ENCODE assay signal across 9 mouse cellular contexts in genomic region chr5:140217900-140218299, GRCm38 (mm10).
DNase-seq lines count a peak whose midpoint lies in the region; ATAC-seq lines count a peak whose summit lies in the region.
"Had no signal": no experiment of that assay in that cellular context is flagged by ENCODE, and none has a peak within 500 bp of the region (broad histone marks: within the 10 kb centered on the region; RNA-seq: fewer than 3 reads in every experiment).

No protein-coding gene starts in this region.

- peak; percentile 48 for DNase-seq in hindbrain, embryonic 11.5 days (ENCODE audit: low spot score)
- peak; percentile 75 for DNase-seq in ES-CJ7 (ENCODE audit: low read depth, low spot score)
- peak; percentile 57 for DNase-seq in cerebellum, adult 11 months
- peak; percentile 62 for DNase-seq in limb, embryonic 10.5 days (ENCODE audit: low spot score)
- DNase-seq in neural tube, embryonic 10.5 days (ENCODE audit: extremely low spot score, low spot score) = no peak
- no peak for DNase-seq in right cerebral cortex, adult 18-20 months
- DNase-seq in layer of hippocampus, adult 9-11 months = no peak

- no peak overlapping the region for H3K4me2 ChIP-seq in hindbrain, embryonic 11.5 days (replicated peaks; ENCODE audit: low read depth, low read length)
- H3K4me2 ChIP-seq in hindbrain, embryonic 12.5 days (replicated peaks) = no peak overlapping the region
- H3K4me2 ChIP-seq: lung, embryonic 15.5 days had no signal

- H3K9ac ChIP-seq in hindbrain, embryonic 11.5 days (ENCODE audit: low read depth, low read length) = no peak overlapping the region
- H3K9ac ChIP-seq in hindbrain, embryonic 12.5 days = no peak overlapping the region
- H3K9ac ChIP-seq: lung, embryonic 15.5 days had no signal

- no peak overlapping the region for H3K4me3 ChIP-seq in hindbrain, embryonic 11.5 days (ENCODE audit: low read depth, low read length)
- no peak overlapping the region for H3K4me3 ChIP-seq in hindbrain, embryonic 12.5 days
- no peak overlapping the region for H3K4me3 ChIP-seq in limb, embryonic 10.5 days
- H3K4me3 ChIP-seq: lung, embryonic 15.5 days had no signal

- no peak for ATAC-seq in hindbrain, embryonic 11.5 days (ENCODE audit: low FRiP score)
- ATAC-seq in hindbrain, embryonic 12.5 days (ENCODE audit: low FRiP score) = no peak

- WGBS in hindbrain, embryonic 11.5 days = 48% methylated on average over 2 of the region's 2 CpGs
- WGBS in hindbrain, embryonic 12.5 days = 44% methylated on average over 2 of the region's 2 CpGs
- 26% methylated on average over 2 of the region's 2 CpGs for WGBS in limb, embryonic 10.5 days

- H3K27ac ChIP-seq in hindbrain, embryonic 11.5 days (ENCODE audit: low read depth, low read length) = no peak overlapping the region
- H3K27ac ChIP-seq in hindbrain, embryonic 12.5 days = no peak overlapping the region
- no peak overlapping the region for H3K27ac ChIP-seq in limb, embryonic 10.5 days
- H3K27ac ChIP-seq: lung, embryonic 15.5 days had no signal

- no peaks in the 10 kb centered on the region for H3K27me3 ChIP-seq in hindbrain, embryonic 11.5 days (ENCODE audit: control insufficient read depth, insufficient read depth, low read length)
- H3K27me3 ChIP-seq in hindbrain, embryonic 12.5 days = no peaks in the 10 kb centered on the region; the same call in 1 of the 2 replicates
- no peaks in the 10 kb centered on the region for H3K27me3 ChIP-seq in limb, embryonic 10.5 days (ENCODE audit: low read depth, poor library complexity, severe bottlenecking)
- H3K27me3 ChIP-seq: lung, embryonic 15.5 days had no signal

- 0 out of 2 replicates have a peak, but pooled peaks cover 2% of the 10 kb centered on the region for H3K4me1 ChIP-seq in hindbrain, embryonic 11.5 days (replicated peaks; ENCODE audit: control insufficient read depth, insufficient read depth, low read length)
- peaks cover 22% of the 10 kb centered on the region for H3K4me1 ChIP-seq in hindbrain, embryonic 12.5 days
- H3K4me1 ChIP-seq in limb, embryonic 10.5 days = 0 out of 2 replicates have a peak, but pooled peaks cover 4% of the 10 kb centered on the region
- H3K4me1 ChIP-seq: lung, embryonic 15.5 days had no signal

- no peaks in the 10 kb centered on the region for H3K9me3 ChIP-seq in hindbrain, embryonic 11.5 days (ENCODE audit: control insufficient read depth, low read length)
- H3K9me3 ChIP-seq in hindbrain, embryonic 12.5 days (replicated peaks) = no peaks in the 10 kb centered on the region
- H3K9me3 ChIP-seq in limb, embryonic 10.5 days (replicated peaks) = no peaks in the 10 kb centered on the region
- H3K9me3 ChIP-seq: lung, embryonic 15.5 days had no signal

- H3K36me3 ChIP-seq in hindbrain, embryonic 11.5 days (ENCODE audit: control insufficient read depth, insufficient read depth, low read length) = no peaks in the 10 kb centered on the region
- H3K36me3 ChIP-seq in hindbrain, embryonic 12.5 days = no peaks in the 10 kb centered on the region
- H3K36me3 ChIP-seq in limb, embryonic 10.5 days = peaks cover 8% of the 10 kb centered on the region; the same call in 1 of the 2 replicates
- H3K36me3 ChIP-seq: lung, embryonic 15.5 days had no signal

Comparison
In these comparisons a context has a peak if more than half of its experiments do, and no peak if none do; other contexts are left out.
1. DNase-seq: peak in hindbrain, embryonic 11.5 days (single experiment), ES-CJ7 (single experiment), cerebellum, adult 11 months (single experiment) and limb, embryonic 10.5 days (single experiment); none in neural tube, embryonic 10.5 days (single experiment), right cerebral cortex, adult 18-20 months (single experiment) and layer of hippocampus, adult 9-11 months (single experiment).